Mouse (Mus musculus) midbrain, embryonic 11.5 days (tissue): ENCODE data around the gene U2af2. TPM values are rescaled to one million over a fixed set of nuclear protein-coding genes. Genes with fewer than 3 reads are reported as not detected.
"Not testable (repeated sequence)": the region's sequence is repeated elsewhere in the genome, so short reads cannot be mapped to it uniquely, and the experiment has no call there.

Source experiments
- ATAC-seq: fragments of 200-750 bp; cut with Nextera tagmentation; 2 replicates; pipeline ENCODE4 v1.8.0; 2017; ENCODE audit warnings: moderate TSS enrichment, moderate library complexity; ENCODE audit not compliant: low FRiP score
- DNase-seq: peaks from one replicate; pipeline ENCODE4 v3.0.0; 2015; ENCODE audit warnings: low spot score; ENCODE audit errors: missing footprints
- H3K27ac ChIP-seq: fragments of 300-500 bp; sonication (generic); 2 replicates; pipeline ENCODE4 v1.5.1; 2014; ENCODE audit warnings: low read depth, low read length
- H3K27me3 ChIP-seq: fragments of 300-500 bp; sonication (generic); 2 replicates; pipeline ENCODE4 v1.6.1; 2014; ENCODE audit warnings: mild to moderate bottlenecking, low read length, moderate library complexity, mixed read lengths; ENCODE audit not compliant: control insufficient read depth, insufficient read depth
- H3K36me3 ChIP-seq: fragments of 300-500 bp; sonication (generic); 2 replicates; pipeline ENCODE4 v1.6.1; 2014; ENCODE audit warnings: mild to moderate bottlenecking, low read length, moderate library complexity, mixed read lengths; ENCODE audit not compliant: control insufficient read depth, insufficient read depth
- H3K4me1 ChIP-seq: fragments of 300-500 bp; sonication (generic); 2 replicates; pipeline ENCODE4 v1.6.1; 2014; ENCODE audit warnings: low read length; ENCODE audit not compliant: control insufficient read depth, insufficient read depth
- H3K4me2 ChIP-seq: fragments of 300-500 bp; sonication (generic); 2 replicates; pipeline ENCODE4 v1.6.1; 2014; ENCODE audit warnings: mild to moderate bottlenecking, moderate library complexity
- H3K4me3 ChIP-seq: fragments of 300-500 bp; sonication (generic); 2 replicates; pipeline ENCODE4 v1.5.1; 2014; ENCODE audit warnings: low read depth, low read length
- H3K9ac ChIP-seq: fragments of 300-500 bp; sonication (generic); 2 replicates; pipeline ENCODE4 v1.6.1; 2014; ENCODE audit warnings: low read length
- H3K9me3 ChIP-seq: fragments of 300-500 bp; sonication (generic); 2 replicates; pipeline ENCODE4 v1.6.1; 2016; ENCODE audit warnings: low read length; ENCODE audit not compliant: control insufficient read depth
- WGBS: fragments of 180-500 bp; shearing (Covaris S2); extraction: QIAGEN DNeasy Blood & Tissue Kit; methylation state at CpG from one replicate; pipeline ENCODE4 v1.1.7; 2014; 5-methylcytosine and 5-hydroxymethylcytosine counted together
- polyA plus RNA-seq: library from polyadenylated mRNA; unstranded; fragments of >200 nt; fragmentation: Nextera tagmentation; extraction: Ambion mirVana; gene quantifications from 2 replicates; pipeline ENCODE4 v1.2.1, GENCODE M21; 2014

Gene U2af2
- polyA plus RNA-seq, 1 experiment from 2014 or later, result 159 TPM

DNA sequence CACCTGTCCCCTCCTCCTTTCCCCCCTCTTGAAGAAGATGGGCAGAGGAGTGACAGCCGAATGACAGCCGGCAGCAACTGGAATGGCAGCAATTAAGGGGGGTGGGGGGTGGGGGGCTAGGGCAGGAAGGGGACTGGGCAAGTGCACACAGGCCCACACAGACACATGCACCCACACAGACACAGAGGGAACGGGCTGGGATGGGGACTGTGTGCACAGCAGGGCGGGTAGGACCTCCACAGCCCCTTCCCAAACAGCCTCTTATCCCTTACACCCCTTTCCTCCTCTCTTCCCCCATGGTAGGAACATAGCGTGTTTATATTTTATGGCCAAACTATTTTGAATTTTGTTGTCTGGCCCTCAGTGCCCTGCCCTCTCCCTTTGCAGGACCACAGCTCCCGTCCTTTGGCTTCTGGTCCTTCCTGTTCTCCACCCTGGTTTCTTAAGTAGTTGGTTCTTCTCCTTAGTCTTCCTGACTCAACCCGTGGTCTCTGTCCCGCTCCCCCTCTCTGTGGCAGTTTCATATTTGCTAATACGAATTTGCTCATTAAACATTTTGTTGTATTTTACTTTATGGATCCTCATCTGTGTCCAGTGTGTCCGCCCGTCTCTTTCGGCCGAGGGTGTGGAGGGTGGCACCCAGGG is 17.5 kb downstream of the U2af2 start:
- not testable (repeated sequence) for H3K27ac ChIP-seq, H3K9me3 ChIP-seq, DNase-seq, H3K27me3 ChIP-seq
- Histone ChIP-seq H3K36me3 (peaks cover 27% of the 10 kb centered on the region), H3K4me3 (peak overlapping the region; percentile 98), H3K4me1 (peaks cover 12% of the 10 kb centered on the region), H3K9ac (peak overlapping the region; percentile 96; the same call in 1 of the 2 replicates), H3K4me2 (peak overlapping the region; percentile 60; the same call in 1 of the 2 replicates)
- ATAC-seq, result peak; percentile 49
- WGBS, result 40% methylated on average over 8 of the region's 13 CpGs

DNA sequence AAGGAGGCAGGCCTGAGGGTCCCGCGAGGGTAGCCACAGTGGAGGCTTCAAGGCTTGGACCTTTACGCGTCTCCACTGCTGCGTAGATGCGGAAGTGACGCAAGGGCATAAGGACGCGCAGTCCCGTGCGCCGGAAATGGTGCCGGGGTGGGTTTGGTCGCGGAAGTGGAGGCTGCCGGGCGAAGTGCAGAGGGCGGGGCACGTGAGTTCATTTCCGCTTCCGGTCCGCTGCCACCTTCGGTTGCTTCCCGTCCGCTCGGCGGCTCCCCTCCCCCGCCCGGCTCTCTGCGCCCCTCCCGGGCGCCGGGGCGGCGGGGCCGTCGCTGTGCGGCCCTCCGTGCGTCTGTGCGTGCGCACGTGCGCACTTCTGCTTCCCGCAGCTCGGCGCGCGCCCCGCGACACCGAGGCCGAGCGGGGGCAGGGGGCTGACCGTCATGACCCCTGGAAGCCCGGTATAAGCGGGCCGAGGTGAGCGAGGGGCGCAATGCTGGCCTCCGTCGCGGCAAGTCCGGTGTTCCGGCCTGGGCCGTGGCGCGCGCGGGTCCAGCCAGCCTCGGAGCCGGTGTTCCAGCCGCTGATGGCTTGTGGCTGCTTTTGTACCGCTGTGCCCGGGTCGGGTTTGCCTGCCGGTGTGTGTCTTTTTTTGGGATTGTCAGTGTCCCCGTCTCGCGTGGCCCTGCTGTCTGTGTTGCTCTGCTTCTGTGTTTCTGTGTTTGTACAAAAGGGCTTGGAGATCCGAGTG is 18.2 kb downstream of the U2af2 start, which contains the start of gene Epn1:
Gene Epn1, plus strand, starts transcription at position 226 of the 742 bp plus-strand sequence.
- ATAC-seq (peak; percentile 98), DNase-seq (peak; percentile 99)
- H3K27ac ChIP-seq, result peak within 1 kb of the TSS; percentile 71
- H3K4me1 ChIP-seq, result peaks cover 12% of the 10 kb centered on the region
- no peaks in the 10 kb centered on the region for H3K9me3 ChIP-seq
- under 1% methylated on average over 76 of the region's 81 CpGs for WGBS
- no peaks in the 10 kb centered on the region for H3K27me3 ChIP-seq
- H3K4me3 ChIP-seq, result peak within 1 kb of the TSS; percentile 98
- peaks cover 22% of the 10 kb centered on the region for H3K36me3 ChIP-seq
- H3K4me2 ChIP-seq, result peak within 1 kb of the TSS; percentile 60
- peak within 1 kb of the TSS; percentile 96 for H3K9ac ChIP-seq

DNA sequence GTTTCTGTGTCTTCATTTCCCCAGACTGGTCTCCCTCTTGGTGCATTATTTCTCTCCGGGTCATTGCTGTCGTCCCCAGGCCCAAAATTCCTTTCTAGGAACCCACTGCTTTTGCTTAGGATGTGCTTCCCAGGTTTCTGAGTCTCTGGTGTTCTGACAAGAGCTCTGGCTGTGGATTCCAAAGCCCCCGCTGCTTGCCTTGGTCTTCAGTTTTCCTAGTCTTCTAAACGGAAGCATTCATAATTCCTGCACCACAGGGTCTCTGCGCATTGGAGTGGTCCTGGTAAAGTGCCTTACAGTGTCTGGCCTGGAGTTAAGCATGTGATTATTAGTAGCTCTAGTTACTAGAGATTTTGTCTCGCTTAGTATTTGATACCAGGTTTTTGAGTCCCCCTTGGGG is 18.9 kb downstream of the U2af2 start:
- Histone ChIP-seq H3K27ac (peak overlapping the region; percentile 71; the same call in 1 of the 2 replicates), H3K9me3 (no peaks in the 10 kb centered on the region), H3K4me2 (peak overlapping the region; percentile 60), H3K9ac (peak overlapping the region; percentile 96), H3K4me3 (peak overlapping the region; percentile 98), H3K36me3 (peaks cover 21% of the 10 kb centered on the region), H3K4me1 (peaks cover 12% of the 10 kb centered on the region), H3K27me3 (no peaks in the 10 kb centered on the region)
- no peak for DNase-seq
- WGBS, result 21% methylated on average over 6 of the region's 6 CpGs
- ATAC-seq, result no peak

DNA sequence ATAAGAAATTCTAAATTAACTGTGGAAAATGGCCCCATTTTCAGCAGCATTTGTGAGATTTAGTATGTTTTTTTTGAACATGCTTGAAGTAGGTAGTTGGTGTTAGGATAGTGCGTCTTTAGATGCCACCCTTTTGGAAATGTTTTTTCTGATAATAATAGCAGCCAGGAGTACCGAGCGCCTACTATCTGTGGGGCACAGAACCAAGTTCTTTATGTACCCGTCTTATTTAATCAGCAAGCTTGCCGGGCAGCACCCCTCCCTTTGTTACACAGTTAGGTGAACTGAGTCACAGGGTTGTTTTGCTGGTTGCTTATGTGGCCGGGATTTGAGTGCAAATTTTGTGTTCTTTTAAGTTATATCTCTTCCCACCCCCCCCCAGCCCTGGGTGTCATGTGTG is 19.3 kb downstream of the U2af2 start:
- Histone ChIP-seq H3K27ac (no peak overlapping the region), H3K4me2 (peak overlapping the region; percentile 60), H3K4me1 (peaks cover 12% of the 10 kb centered on the region), H3K9ac (peak overlapping the region; percentile 96), H3K36me3 (peaks cover 19% of the 10 kb centered on the region), H3K9me3 (no peaks in the 10 kb centered on the region), H3K27me3 (no peaks in the 10 kb centered on the region), H3K4me3 (peak overlapping the region; percentile 98)
- DNase-seq, result no peak
- WGBS, result 81% methylated on average over 6 of the region's 6 CpGs
- no peak for ATAC-seq

DNA sequence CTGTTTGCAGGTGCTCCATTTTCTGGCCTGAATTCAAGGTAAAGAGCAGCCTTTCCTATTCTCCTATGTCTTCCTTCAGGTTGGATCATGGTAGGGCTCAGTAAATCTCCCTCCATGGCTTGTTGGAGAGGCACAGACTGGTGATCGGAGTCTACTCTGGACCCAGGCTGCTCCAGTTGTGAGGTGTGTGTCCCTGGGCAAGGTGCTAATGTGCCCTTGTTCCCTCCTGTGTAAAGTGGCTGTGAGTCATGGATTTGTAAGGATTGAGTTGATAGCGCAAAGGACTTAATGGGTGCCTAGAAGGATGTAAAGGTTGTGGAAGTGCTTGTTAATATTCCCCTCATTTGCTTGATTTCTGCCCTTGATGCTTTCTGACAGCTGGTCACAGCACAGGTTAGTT is 20.0 kb downstream of the U2af2 start:
- no peak for ATAC-seq
- H3K27me3 ChIP-seq, result no peaks in the 10 kb centered on the region
- H3K9me3 ChIP-seq, result no peaks in the 10 kb centered on the region
- H3K4me3 ChIP-seq, result no peak overlapping the region
- H3K9ac ChIP-seq, result no peak overlapping the region
- no peak overlapping the region for H3K27ac ChIP-seq
- peaks cover 12% of the 10 kb centered on the region for H3K4me1 ChIP-seq
- DNase-seq, result no peak
- WGBS, result 96% methylated on average over 2 of the region's 2 CpGs
- H3K4me2 ChIP-seq, result no peak overlapping the region; the same call in 1 of the 2 replicates
- H3K36me3 ChIP-seq, result peaks cover 19% of the 10 kb centered on the region

DNA sequence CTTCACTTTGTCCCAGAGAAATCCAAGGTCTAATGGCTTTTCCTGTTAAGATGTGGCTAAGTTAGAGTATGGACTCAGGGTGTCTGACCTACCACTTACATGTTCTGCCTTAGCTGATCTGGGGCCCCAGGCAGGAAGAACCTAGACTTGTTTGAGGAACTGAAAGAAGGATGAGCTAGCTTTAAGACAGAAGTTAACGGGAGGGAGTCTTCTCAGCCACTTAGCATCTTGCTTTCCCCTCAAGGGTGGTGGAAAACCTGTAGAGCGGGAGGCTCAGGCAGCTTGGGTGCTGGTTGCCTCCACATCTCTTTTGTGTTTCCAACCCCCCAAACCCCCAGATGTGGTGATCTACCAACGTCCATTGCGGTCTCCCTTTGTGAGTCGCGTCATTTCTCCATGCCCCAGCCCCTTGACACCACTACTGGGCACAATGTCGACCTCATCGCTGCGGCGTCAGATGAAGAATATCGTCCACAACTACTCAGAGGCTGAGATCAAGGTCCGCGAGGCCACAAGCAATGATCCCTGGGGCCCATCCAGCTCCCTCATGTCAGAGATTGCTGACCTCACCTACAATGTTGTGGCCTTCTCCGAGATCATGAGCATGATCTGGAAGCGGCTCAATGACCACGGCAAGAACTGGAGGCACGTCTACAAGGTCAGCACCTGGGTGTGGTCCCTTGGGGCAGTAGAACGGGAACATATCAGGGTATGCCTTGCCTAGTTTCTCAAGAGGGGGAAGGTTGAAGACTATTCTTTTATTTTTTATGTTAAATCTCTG is 21.6 kb downstream of the U2af2 start:
- Histone ChIP-seq H3K4me2 (no peak overlapping the region), H3K9me3 (no peaks in the 10 kb centered on the region), H3K4me3 (no peak overlapping the region), H3K27me3 (no peaks in the 10 kb centered on the region), H3K27ac (no peak overlapping the region), H3K9ac (no peak overlapping the region), H3K4me1 (peaks cover 12% of the 10 kb centered on the region), H3K36me3 (peaks cover 15% of the 10 kb centered on the region)
- no peak for ATAC-seq
- WGBS, result 92% methylated on average over 18 of the region's 18 CpGs
- no peak for DNase-seq

DNA sequence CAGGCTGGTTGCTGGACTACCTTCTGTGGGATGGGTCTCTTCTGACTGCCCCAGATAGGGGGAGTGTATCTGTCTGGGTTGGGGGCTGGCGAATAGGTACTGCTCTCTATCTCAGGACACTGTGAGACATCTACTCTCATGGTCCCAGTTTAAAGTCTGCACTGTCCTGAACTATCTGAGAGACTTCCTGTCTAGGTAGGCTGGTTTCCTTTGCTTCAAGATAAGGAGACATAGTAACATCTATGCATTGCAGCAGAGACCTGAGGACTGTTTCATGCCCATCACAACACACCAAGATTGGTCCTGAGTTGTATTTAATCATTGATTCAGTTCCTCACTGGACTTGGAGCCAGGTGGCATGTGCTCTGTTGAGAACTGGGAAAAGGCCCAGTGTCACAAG is 23.6 kb downstream of the U2af2 start:
- DNase-seq (no peak), ATAC-seq (no peak)
- no peaks in the 10 kb centered on the region for H3K27me3 ChIP-seq
- peaks cover 12% of the 10 kb centered on the region for H3K4me1 ChIP-seq
- no peak overlapping the region for H3K4me3 ChIP-seq
- H3K4me2 ChIP-seq, result no peak overlapping the region
- H3K9ac ChIP-seq, result no peak overlapping the region
- H3K27ac ChIP-seq, result no peak overlapping the region
- H3K9me3 ChIP-seq, result no peaks in the 10 kb centered on the region
- WGBS, result 100% methylated on average over 1 of the region's 1 CpGs
- H3K36me3 ChIP-seq, result peaks cover 13% of the 10 kb centered on the region

DNA sequence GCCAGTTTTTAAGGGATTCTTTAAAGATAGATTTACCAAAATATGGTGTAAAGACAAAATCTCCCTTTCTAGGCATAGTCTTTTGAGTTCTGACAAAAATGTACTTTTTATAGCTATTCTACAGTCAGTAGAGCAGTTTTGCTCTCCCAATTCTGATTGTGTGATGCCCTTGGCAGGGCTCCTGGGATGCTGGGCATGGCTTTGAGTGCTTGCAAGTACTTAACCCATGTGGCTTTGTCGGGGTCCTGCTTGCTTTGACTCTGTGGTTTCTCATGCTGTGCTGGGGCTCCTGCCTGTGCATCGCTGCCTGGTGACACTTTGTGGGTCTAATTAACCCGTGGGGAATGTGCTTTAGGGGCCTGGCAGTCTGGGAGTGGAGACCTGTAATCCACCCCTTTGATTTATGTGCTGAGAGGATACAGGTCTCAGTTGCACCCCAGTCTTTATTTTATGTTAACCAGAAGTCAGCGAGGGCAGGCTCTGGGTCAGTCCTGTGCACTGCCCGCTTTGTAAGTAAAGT is 25.0 kb downstream of the U2af2 start:
- ATAC-seq, result no peak
- H3K9ac ChIP-seq, result no peak overlapping the region
- no peaks in the 10 kb centered on the region for H3K9me3 ChIP-seq
- no peak overlapping the region for H3K4me3 ChIP-seq
- H3K27me3 ChIP-seq, result no peaks in the 10 kb centered on the region
- no peak overlapping the region for H3K4me2 ChIP-seq
- no peak overlapping the region for H3K27ac ChIP-seq
- H3K36me3 ChIP-seq, result peaks cover 13% of the 10 kb centered on the region
- H3K4me1 ChIP-seq, result peaks cover under 1% of the 10 kb centered on the region
- no peak for DNase-seq
- WGBS, result 80% methylated on average over 5 of the region's 5 CpGs
